Mouse (Mus musculus) MEL (cell line): ENCODE results near the gene Fcamr.

Source experiments
- CTCF ChIP-seq, 3 experiments: IDR thresholded peaks in 2 of 3; conservative IDR thresholded peaks in 1 of 3; 2 replicates each; pipeline ENCODE4 v1.5.1; 2011 to 2012; ENCODE audit warnings: low read length in 3 of 3, low read depth in 2 of 3, mild to moderate bottlenecking in 2 of 3, improper control_type of control experiment in 1 of 3, inconsistent platforms in 1 of 3, mixed read lengths in 1 of 3, moderate library complexity in 1 of 3; ENCODE audit not compliant: control insufficient read depth in 1 of 3, insufficient read depth in 1 of 3, poor library complexity in 1 of 3, severe bottlenecking in 1 of 3
- E2F4 ChIP-seq: IDR thresholded peaks from 2 replicates; pipeline ENCODE4 v1.6.1; 2011; ENCODE audit warnings: low read depth, low read length, improper control_type of control experiment, borderline replicate concordance
- HCFC1 ChIP-seq: IDR thresholded peaks from 2 replicates; pipeline ENCODE4 v1.6.1; 2012; ENCODE audit warnings: low read depth, mild to moderate bottlenecking, inconsistent platforms, low read length, improper control_type of control experiment, moderate library complexity
- MYC ChIP-seq: IDR thresholded peaks from 2 replicates; pipeline ENCODE4 v1.6.1; 2011; ENCODE audit warnings: low read depth, mild to moderate bottlenecking, low read length, improper control_type of control experiment, moderate library complexity
- NRF1 ChIP-seq: IDR thresholded peaks from 2 replicates; pipeline ENCODE4 v1.6.1; 2014; ENCODE audit warnings: low read depth, mild to moderate bottlenecking, inconsistent platforms, low read length, improper control_type of control experiment, moderate library complexity; ENCODE audit not compliant: poor library complexity, insufficient read depth, severe bottlenecking
- POLR2A ChIP-seq, 2 experiments: IDR thresholded peaks; 2 replicates each; pipeline ENCODE4 v1.6.1; 2011 to 2012; ENCODE audit warnings: low read length in 2 of 2, mild to moderate bottlenecking in 2 of 2, control low read depth in 1 of 2, improper control_type of control experiment in 1 of 2, low read depth in 1 of 2, moderate library complexity in 1 of 2; ENCODE audit not compliant: control insufficient read depth in 1 of 2, insufficient read depth in 1 of 2, poor library complexity in 1 of 2
- POLR2AphosphoS5 ChIP-seq: IDR thresholded peaks from 2 replicates; pipeline ENCODE4 v1.6.1; 2012; ENCODE audit warnings: low read depth, borderline replicate concordance, mild to moderate bottlenecking, inconsistent platforms, low read length, moderate library complexity, mixed read lengths
- RCOR1 ChIP-seq: IDR thresholded peaks from 2 replicates; pipeline ENCODE4 v1.6.1; 2012; ENCODE audit warnings: low read depth, mild to moderate bottlenecking, inconsistent platforms, low read length, improper control_type of control experiment
- SIN3A ChIP-seq: IDR thresholded peaks from 2 replicates; pipeline ENCODE4 v1.6.1; 2012; ENCODE audit warnings: low read length, improper control_type of control experiment, inconsistent platforms
- USF2 ChIP-seq, 2 experiments: IDR thresholded peaks; 2 replicates each; pipeline ENCODE4 v1.6.1; 2011 to 2012; ENCODE audit warnings: improper control_type of control experiment in 2 of 2, low read length in 2 of 2, borderline replicate concordance in 1 of 2, inconsistent platforms in 1 of 2, low read depth in 1 of 2, mild to moderate bottlenecking in 1 of 2; ENCODE audit not compliant: insufficient read depth in 1 of 2
- ZC3H11A ChIP-seq: IDR thresholded peaks from 2 replicates; pipeline ENCODE4 v1.6.1; 2012; ENCODE audit warnings: low read depth, mild to moderate bottlenecking, inconsistent platforms, low read length, improper control_type of control experiment
- ZNF384 ChIP-seq: IDR thresholded peaks from 2 replicates; pipeline ENCODE4 v1.6.1; 2012; ENCODE audit warnings: low read depth, mild to moderate bottlenecking, inconsistent platforms, low read length, improper control_type of control experiment

DNA sequence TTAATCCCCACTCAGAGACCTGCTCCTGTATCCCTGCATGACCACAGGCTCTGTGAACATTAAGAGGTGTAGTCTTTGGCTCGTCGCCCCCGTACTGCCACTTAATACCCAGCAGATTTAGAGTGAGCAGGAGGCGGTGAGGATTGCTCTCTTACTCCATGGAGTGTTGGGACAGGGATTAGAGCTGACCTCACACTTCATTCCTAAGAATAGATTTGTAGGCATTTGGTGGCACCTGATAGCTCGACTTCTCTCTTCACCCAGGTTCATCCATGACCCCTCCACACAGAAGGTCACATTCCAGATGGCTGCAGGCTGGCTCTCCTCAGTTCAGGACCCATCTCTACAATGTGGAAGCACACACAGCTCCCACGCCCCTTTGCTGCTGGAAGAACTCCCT lies 3.6 kb downstream of the Fcamr start:
- no peak for TF ChIP-seq POLR2A (IDR thresholded peaks at IDR 0.05; ENCODE audit: control insufficient read depth in 1 of 2, insufficient read depth in 1 of 2, low read depth in 1 of 2, low read length in 2 of 2, poor library complexity in 1 of 2)
- no peak for TF ChIP-seq CTCF (IDR thresholded peaks at IDR 0.05 in 2 of 3, conservative IDR thresholded peaks at IDR 0.05 in 1 of 3; ENCODE audit: control insufficient read depth in 1 of 3, insufficient read depth in 1 of 3, low read depth in 2 of 3, low read length in 3 of 3, poor library complexity in 1 of 3, severe bottlenecking in 1 of 3)
- no peak for TF ChIP-seq MYC
- TF ChIP-seq HCFC1 = no peak
- TF ChIP-seq USF2 (IDR thresholded peaks at IDR 0.05; ENCODE audit: borderline replicate concordance in 1 of 2, insufficient read depth in 1 of 2, low read depth in 1 of 2, low read length in 2 of 2) = no peak
- TF ChIP-seq SIN3A = no peak
- TF ChIP-seq POLR2AphosphoS5 = no peak
- TF ChIP-seq E2F4 = no peak
- TF ChIP-seq NRF1 = no peak
- TF ChIP-seq RCOR1 = no peak
- no peak for TF ChIP-seq ZC3H11A
- no peak for TF ChIP-seq ZNF384
